Mouse (Mus musculus) liver (tissue): ENCODE measurements at regions not wholly inside any gene's neighbourhood (a gene's known extent, or its start where the extent isn't known, plus 50 kb on each side); places are given as distances from the start of the nearest gene placed in this dataset.
"Not testable (repeated sequence)": the region's sequence is repeated elsewhere in the genome, so short reads cannot be mapped to it uniquely, and the experiment has no call there.

Source experiments
- DNase-seq: peaks from one replicate; pipeline ENCODE4 v3.0.0-alpha.2; 2020; ENCODE audit warnings: mixed read lengths

- no peak for DNase-seq
Measured at GRCm38 (mm10) chr7:69167456-69167855, 418.4 kb upstream of the Arrdc4 start.

GRCm38 (mm10) chr7:69161916-69162315 lies 412.9 kb upstream of the Arrdc4 start:
- no peak for DNase-seq

- DNase-seq, result no peak
Measured at GRCm38 (mm10) chr7:69142351-69142750, 393.3 kb upstream of the Arrdc4 start.

- DNase-seq, result no peak
Measured at GRCm38 (mm10) chr7:69133441-69133840, 384.4 kb upstream of the Arrdc4 start.

- DNase-seq, result not testable (repeated sequence)
Measured at GRCm38 (mm10) chr7:69101770-69102169, 352.7 kb upstream of the Arrdc4 start.

- DNase-seq, result no peak
Measured at GRCm38 (mm10) chr7:69097587-69098095, 348.6 kb upstream of the Arrdc4 start.

- DNase-seq, result no peak
Measured at GRCm38 (mm10) chr7:69074780-69075179, 325.7 kb upstream of the Arrdc4 start.

- no peak for DNase-seq
Measured at GRCm38 (mm10) chr7:69062994-69063393, 314.0 kb upstream of the Arrdc4 start.

GRCm38 (mm10) chr7:69062506-69062905 lies 313.5 kb upstream of the Arrdc4 start:
- DNase-seq, result no peak

- DNase-seq, result no peak
Measured at GRCm38 (mm10) chr7:69062094-69062493, 313.1 kb upstream of the Arrdc4 start.

- no peak for DNase-seq
Measured at GRCm38 (mm10) chr7:69061242-69061641, 312.2 kb upstream of the Arrdc4 start.

GRCm38 (mm10) chr7:69016575-69016974 lies 267.5 kb upstream of the Arrdc4 start:
- no peak for DNase-seq

GRCm38 (mm10) chr7:69015047-69015446 lies 266.0 kb upstream of the Arrdc4 start:
- no peak for DNase-seq

- DNase-seq, result no peak
Measured at GRCm38 (mm10) chr7:69007237-69007636, 258.2 kb upstream of the Arrdc4 start.

- DNase-seq, result no peak
Measured at GRCm38 (mm10) chr7:68988061-68988460, 239.0 kb upstream of the Arrdc4 start.

GRCm38 (mm10) chr7:68983937-68984336 lies 234.9 kb upstream of the Arrdc4 start:
- DNase-seq, result no peak

- DNase-seq, result no peak
Measured at GRCm38 (mm10) chr7:68982914-68983502, 234.0 kb upstream of the Arrdc4 start.

GRCm38 (mm10) chr7:68978576-68978975 lies 229.5 kb upstream of the Arrdc4 start:
- DNase-seq, result no peak

- DNase-seq, result peak; percentile 3
Measured at GRCm38 (mm10) chr7:68976813-68977752, 228.0 kb upstream of the Arrdc4 start.

- DNase-seq, result no peak
Measured at GRCm38 (mm10) chr7:68975956-68976355, 226.9 kb upstream of the Arrdc4 start.

GRCm38 (mm10) chr7:68975580-68975894 lies 226.5 kb upstream of the Arrdc4 start:
- no peak for DNase-seq

GRCm38 (mm10) chr7:68974761-68975579 lies 225.9 kb upstream of the Arrdc4 start:
- DNase-seq, result no peak
